Mouse (Mus musculus): ENCODE results near the gene Mrpl42. TPM values are rescaled to one million over a fixed set of nuclear protein-coding genes. Genes with fewer than 3 reads are reported as not detected.
"Not testable (repeated sequence)": the region's sequence is repeated elsewhere in the genome, so short reads cannot be mapped to it uniquely, and the experiment has no call there.

Gene Mrpl42
- total RNA-seq (2021), result 100 to 1,000 TPM; 298 to 322 TPM
- long read RNA-seq, experiment 1, transcript Mrpl42-203 (6 exons, 661 nt), result major isoform, 705 of 792 reads
- long read RNA-seq, experiment 1, partial matches to known transcripts, result 43 of 792 reads
- long read RNA-seq, experiment 1, other reads (novel, unspliced or antisense), result 40 of 792 reads
- long read RNA-seq, experiment 2, transcript Mrpl42-203 (6 exons, 661 nt), result major isoform, 730 of 837 reads
- long read RNA-seq, experiment 2, transcript Mrpl42-202 (5 exons, 455 nt), result minor isoform, 7 of 837 reads
- long read RNA-seq, experiment 2, partial matches to known transcripts, result 44 of 837 reads
- long read RNA-seq, experiment 2, other reads (novel, unspliced or antisense), result 56 of 837 reads

DNA sequence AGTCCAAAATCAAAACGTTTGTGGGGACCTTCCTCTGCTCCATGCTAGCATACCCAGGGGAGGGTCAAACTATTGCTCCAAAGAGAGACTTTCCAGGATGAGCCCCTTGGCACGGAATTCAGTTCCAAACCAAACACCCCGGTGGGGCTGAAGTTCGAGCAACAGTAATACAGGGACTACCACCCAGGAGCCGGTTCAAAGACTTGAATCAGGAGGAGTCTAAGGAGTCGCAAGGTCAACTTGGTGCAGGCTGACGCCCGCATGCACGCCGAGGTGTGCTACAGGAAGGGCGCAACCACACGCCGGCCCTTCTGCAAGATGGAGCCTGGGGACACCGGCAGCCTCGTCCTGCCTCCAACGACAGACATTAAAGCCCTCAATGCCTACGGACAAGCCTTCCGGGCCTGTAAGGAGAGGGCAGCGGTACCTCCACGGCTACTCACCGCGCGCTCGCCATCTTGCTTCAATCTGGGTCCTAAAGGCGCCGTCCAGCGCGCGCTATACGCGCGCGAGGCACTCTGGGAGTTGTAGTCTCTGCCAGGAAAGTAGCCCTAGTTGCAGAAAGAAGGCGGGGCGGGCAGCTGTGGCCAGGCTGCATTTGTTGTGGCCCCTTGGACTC lies at the start of gene Mrpl42:
Gene Mrpl42 (minus strand): TSS at position 478 of the 619 bp plus-strand sequence.
- DNase-seq, result peak; percentile 71 to 77
- intact Hi-C loops (cut with DNase I), result no loop called here

DNA sequence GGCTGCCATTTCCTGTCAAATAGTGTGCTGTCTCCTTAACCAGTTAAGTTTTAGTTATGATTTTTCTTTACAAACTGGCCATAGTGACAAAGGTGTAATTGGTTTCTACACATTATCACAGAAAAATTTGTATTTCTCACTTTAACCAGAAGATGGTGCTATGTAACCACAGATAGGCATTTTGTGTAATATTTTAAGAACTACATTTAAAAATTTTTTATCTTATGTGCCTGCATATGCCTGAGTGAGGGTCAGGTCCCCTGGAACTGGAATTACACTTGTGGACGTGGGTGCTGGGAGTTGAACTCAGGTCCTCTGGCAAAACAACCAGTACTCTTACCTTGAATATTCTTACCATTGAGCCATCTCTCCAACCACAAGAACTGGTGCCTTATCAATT lies 48.8 kb upstream of the Mrpl42 start:
- no peak for DNase-seq
- intact Hi-C loops (cut with DNase I), result loop anchor here (2.0 to 10.0 kb wide), 2 partner anchors 224 to 340 kb away; no protein-coding TSS in a partner anchor

DNA sequence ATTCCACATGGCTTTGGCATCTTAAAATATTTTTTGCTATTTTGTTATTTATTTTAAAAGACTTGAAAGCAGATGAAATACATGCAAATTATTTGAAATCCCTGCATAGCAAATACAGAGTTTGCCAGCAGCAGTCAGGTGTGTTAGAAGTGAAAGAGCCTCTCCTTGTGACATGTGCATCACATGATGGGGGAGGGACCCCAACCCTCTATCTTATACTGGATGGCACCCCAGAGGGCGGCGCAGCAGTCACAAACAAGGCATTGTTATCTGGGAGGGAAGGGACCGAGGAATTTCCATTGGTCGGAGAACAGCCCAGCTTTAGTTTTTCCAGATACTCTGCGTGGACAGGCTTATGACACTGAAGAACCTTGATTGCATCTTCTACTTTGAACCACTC lies 47.3 kb upstream of the Mrpl42 start:
- DNase-seq; intact Hi-C loops (cut with DNase I): not testable (repeated sequence)

DNA sequence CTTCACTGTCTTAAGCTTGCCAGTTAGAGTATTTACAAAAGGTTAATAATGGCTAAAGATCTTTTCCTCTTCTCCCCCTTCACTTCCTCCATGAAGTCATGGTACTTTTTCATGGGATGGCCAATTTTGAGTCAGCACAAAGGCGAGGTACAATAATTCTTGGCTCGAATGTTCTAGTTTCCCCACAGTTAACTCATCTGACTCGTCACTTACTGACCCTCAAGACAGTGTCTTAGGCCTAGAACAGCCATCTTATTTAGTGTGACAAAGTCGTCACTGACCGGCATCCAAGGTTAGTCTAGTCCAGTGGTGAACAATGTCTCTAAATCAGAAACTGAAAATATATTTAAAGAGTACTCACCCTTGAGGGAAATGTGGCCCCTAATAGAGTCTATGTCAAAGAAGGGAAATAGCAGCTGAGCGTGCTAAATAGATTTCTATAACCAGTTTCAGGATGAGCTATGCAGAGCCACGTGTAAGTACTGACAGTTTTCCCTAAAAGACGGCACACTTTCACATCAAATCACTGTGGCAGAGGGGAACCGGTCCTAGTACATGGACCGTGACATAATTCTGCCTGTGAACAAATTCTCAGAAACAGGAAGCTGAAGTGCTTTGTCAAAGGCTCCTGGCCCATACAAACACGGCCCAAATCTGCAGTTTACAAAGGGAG lies 46.5 kb upstream of the Mrpl42 start:
- no peak for DNase-seq
- intact Hi-C loops (cut with DNase I), result no loop called here

DNA sequence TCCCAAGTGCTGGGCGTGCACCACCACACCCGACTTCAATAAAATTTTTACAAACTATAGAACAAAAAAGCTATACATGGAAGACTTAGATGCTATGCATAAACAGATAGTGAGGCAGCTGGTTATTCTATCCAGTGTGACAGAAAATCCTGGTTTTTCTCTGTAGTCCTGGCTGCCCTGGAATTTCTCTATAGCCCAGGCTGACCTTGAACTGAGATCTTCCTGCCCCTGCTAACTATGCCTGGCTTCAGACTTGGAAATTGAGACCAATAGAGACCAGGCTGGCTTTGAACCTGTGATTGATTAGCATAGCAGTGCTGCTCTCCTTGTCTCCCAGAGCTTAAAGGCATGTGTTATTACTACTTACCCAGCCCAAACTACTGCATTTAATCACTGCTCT lies 44.4 kb upstream of the Mrpl42 start:
- intact Hi-C loops (cut with DNase I), result no loop called here
- DNase-seq, result no peak

DNA sequence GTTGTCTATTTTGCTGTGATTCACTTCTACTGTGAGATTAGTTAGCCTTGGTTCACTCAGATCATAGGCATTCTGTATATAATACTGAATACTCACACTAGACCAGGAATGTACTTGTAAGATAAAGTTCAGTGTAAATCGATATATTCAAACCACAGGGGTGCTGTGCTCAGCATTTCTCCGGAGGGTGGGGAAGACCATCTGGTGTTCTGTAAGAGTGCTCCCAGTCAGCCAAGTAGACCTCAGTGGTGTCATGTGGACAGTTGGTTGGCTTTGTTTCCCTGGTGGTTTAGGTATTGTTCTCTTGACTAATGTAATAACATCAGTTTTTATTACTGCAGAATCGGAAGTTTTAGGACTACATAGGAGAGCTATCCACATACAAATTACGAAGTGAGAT lies 43.3 kb upstream of the Mrpl42 start:
- DNase-seq, result no peak
- intact Hi-C loops (cut with DNase I), result no loop called here

DNA sequence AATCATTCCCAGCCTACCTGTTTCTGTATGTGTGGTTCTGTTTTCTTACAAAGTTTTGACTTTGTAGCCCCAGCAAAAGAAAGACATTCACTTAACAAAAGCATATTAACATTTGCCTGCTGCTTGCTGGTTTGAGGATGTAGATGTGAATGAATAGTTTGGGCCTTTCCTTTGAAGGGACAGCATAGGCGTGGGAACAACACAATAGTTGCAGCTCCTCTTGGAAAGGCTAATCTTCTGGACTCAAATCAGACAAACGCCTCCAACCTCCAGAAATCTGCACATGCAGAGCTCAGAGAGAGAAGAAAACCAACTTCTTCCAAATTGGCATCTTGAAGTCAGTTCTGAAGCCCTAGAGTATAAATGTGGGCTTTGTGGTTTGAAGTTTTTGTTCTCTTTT lies 42.9 kb upstream of the Mrpl42 start:
- DNase-seq, result no peak

DNA sequence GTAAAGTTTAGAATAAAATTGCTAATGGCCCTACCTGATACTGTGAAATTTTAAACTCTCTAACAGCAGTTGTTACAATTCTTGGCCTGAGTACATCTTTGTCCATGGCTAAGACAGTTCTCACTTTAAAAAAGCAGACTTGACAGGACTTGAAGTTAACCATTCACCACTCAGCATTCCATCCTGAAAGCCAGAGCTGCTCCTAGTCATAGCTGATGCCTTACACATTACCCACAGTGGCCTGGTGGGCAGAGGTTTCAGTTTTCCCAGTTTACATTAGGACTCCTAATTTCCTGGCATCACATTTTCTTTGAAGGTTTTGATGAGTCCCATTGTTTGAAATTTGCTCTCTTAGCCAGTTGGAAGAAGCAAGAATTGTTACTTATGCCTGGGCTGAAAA lies 42.3 kb upstream of the Mrpl42 start:
- intact Hi-C loops (cut with DNase I), result no loop called here
- no peak for DNase-seq

More for the DNA sequence above, 42.9 kb upstream of the Mrpl42 start:
- intact Hi-C loops (cut with DNase I), result no loop called here

DNA sequence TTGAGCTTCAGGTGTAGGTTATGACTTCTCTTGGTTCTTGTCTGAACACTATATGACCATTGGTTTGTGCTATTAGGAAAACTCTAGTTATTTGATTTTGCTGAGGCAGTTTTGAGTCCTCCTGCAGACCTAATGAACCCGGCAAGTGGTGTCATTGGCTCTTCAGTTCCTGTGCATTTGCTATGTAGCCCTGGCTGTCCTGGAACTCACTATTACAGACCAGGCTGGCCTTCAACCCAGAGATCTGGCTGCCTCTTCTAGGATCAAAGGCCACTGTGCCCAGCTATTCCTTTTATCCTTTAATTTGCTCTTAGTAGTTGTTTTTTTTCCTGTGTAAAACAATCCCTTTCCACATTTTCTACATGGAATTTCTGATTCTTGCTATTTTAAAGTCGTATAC lies 41.6 kb upstream of the Mrpl42 start:
- intact Hi-C loops (cut with DNase I), result no loop called here
- DNase-seq, result no peak

DNA sequence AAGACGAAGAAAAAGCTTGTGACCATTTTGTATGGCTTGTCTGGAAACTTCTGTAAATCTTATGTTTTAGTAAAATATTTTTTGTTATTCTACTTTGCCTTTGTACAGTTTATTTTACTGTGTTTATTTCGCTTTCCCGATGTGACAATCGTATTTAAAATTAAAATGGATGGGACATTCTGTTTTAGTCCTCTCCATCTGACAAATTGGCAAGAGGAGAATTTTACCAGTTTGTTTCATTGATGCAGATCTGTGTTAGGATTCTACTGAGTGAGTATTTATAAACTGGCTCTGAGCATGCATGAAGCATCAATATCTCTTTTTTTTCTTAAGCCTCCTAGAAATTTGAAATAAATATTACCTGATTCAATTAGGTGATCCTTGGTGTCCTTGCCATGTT lies 41.2 kb upstream of the Mrpl42 start:
- intact Hi-C loops (cut with DNase I), result no loop called here
- no peak for DNase-seq

DNA sequence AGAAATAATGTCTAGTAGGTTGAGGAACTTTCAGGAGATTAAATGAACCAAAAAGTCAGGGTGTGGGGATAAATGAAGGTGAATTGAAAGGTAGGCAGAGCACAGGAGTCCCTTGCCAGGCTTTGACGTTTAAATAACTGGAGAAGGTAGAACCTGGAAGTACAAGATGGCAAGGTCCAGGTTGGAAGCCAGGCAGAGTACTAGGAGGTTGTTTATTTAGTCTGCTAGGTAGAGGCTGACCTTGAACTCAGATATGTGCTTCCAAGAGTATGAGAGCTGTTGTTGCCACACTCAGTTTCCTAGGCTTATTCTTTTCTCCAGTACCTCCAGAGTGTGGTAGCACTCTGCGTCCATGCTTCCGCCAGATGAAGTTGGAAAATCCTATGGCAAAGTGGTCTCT lies 38.1 kb upstream of the Mrpl42 start:
- no peak for DNase-seq
- intact Hi-C loops (cut with DNase I), result no loop called here

DNA sequence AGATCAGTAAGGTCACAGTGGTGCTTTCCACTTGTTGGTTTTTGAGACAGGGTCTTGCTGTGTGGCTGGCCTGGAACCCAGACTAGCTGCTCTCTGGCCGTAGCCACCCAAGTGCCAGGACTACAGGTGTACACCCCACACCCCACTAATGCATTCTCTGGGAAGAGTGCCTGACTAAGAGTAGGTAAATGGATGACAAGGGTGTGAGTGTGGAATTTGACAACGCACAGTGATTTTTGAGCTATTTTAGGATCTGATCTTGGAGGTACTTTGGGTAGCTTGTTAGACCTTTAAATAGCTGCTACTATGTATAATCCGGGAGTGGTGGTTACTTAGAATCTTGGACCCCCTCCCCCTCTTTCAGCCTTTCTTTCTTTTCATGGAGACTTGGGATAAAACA lies 37.5 kb upstream of the Mrpl42 start:
- no peak for DNase-seq
- intact Hi-C loops (cut with DNase I), result no loop called here

DNA sequence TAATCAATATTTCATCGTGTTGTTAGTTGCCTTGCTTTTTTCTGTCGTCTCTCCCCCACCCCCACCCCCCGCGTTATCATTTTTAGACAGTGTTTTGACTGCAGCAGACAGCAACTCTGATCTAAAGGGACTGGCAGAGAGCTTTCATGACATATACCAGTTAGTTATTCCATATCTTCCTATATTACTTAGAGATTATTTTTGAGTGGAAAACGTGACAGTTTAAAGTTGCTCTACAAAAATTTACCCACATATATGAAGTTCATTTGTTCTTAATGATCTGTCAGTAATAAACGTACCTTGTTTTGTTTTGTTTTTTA lies 34.4 kb upstream of the Mrpl42 start:
- DNase-seq, result no peak
- intact Hi-C loops (cut with DNase I), result no loop called here

DNA sequence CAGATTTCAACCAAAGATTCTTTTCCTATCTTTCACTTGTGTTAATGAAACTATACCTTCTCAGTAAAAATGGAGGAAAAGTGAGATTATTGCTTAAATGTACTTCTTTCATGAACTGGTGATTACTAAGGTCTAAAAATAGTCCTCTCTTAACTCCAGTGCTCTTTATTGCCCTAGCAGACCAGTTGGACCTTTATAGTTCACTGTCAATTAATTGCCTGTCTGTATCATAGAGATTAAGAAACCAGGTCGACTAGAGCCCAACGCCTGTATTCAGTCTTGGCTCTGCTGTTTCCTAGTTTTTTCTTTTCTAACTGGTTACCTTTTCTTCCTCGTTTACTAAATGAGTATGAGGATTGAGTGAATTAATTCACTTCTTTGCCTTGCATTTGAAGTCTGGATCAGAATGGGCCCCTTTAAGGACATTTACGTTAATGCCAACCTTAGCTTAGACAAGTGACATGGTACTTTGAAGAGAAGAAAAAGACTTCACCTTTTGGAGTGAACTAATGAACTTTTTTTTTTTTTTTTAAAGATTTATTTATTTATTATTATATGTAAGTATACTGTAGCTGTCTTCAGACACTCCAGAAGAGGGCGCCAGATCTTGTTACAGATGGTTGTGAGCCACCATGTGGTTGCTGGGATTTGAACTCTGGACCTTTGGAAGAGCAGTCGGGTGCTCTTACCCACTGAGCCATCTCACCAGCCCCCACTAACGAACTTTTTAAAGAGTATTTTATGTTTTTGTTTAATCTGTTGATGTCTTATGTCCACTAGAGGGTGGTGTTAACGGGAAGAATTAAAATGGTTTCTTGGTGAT lies 33.9 kb upstream of the Mrpl42 start:
- DNase-seq, result no peak
- intact Hi-C loops (cut with DNase I), result no loop called here

DNA sequence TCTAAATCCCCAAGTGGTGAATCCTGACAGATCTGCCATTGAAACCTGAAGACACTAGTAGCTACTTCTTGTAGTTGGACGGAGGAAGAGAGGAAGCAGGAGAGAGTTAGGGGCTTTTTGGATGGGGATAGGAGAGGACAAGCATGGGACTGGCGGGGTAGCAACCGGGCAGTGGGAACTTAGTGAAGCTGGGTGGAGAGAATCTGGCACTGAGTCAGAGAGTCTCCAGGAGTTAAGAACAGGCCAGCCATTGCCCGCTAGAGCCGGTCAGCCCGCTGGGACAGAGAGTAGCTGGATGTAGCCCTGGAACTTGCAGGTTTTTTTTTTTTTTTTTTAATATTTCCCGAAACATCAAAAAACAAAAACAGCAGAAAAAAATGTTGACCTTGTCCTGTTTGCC lies 31.6 kb upstream of the Mrpl42 start:
- DNase-seq, result no peak
- intact Hi-C loops (cut with DNase I), result no loop called here

DNA sequence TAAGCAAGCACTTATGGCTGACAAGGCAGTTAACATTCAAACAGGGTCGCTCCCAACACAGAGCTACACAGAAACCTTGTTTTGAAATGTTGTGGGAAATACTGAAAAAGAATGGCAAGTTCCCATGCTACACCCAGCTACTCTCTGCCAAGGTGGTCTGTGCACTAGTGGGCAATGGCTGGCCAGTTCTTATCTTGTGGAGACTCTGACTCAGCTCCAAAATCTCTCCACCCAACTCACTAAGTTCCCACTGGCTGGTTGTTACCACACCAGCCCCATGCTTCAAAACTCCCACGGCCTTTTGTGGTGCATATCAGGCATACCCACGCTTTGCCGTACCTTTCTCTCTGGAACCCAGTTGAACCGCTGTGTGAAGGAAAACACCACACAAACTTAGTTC lies 31.2 kb upstream of the Mrpl42 start:
- DNase-seq, result no peak
- intact Hi-C loops (cut with DNase I), result no loop called here

DNA sequence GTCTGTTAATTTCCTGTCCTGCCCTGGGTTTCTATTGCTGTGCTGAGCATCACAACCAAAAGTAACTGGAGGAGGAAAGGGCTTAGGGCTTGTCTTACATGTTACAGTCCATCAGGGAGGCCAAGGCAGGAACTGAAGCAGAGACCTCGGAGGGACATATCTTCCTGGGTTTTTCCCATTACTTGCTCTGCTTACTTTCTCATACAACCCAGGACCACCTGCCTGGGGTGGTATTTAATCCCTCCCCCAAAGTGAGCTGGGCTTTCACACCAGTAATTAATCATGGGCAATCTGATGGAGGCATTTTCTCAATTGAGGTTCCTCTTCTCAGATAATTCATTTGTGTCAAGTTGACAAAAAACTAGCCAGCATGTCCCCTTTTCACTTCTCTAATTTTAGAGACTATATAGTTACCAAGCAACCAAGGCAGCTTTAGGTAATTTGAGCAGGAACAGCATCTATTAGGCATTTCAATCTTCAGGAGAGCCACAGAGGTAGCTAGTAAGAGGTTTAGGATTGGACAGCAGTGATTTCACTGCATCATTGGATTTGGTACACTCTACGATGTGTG lies 28.9 kb upstream of the Mrpl42 start:
- intact Hi-C loops (cut with DNase I), result no loop called here
- no peak for DNase-seq

DNA sequence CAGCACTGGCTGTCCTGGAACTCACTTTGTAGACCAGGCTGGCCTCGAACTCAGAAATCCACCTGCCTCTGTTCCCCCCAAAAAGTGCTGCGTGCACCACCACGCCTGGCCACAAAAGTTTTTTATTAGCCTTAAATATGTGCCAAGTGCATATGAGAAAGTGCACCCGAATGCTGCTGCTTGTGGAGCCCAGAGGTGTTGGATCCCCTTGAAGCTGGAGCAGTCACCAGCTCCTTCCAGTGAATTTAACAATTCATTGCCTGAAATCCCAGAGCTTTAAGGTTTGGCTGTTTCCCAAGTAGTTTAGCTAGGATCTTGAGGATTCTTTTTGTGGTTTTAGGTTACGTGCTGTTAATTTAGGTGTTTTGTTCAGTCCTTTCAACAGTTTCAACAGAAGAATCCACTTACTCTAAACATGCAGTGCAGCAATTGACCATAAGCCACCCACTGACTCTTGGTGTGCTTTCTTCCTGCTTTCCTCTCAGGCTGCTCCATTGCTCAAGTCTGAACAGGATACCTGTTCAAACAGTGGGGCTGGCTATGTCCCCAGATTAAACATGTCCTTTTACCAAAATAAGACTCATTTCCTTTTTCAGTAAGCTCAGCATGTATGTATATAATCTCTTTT lies 24.9 kb upstream of the Mrpl42 start:
- DNase-seq, result no peak
- intact Hi-C loops (cut with DNase I), result no loop called here

DNA sequence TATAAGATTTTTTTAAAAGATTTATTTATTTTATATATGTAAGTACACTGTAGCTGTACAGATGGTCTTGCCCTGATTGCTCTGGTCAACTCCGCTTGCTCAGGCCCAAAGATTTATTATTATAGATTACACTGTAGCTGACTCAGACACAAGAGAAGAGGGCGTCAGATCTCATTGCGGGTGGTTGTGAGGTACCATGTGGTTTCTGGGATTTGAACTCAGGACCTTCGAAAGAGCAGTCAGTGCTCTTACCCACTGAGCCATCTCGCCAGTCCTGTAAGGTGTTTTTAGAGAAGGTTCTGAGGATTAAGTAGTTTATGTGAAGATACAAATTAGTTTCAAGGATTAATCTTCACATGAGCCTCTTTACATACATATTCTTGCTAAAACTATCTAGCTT lies 24.1 kb upstream of the Mrpl42 start:
- no peak for DNase-seq
- intact Hi-C loops (cut with DNase I), result no loop called here

DNA sequence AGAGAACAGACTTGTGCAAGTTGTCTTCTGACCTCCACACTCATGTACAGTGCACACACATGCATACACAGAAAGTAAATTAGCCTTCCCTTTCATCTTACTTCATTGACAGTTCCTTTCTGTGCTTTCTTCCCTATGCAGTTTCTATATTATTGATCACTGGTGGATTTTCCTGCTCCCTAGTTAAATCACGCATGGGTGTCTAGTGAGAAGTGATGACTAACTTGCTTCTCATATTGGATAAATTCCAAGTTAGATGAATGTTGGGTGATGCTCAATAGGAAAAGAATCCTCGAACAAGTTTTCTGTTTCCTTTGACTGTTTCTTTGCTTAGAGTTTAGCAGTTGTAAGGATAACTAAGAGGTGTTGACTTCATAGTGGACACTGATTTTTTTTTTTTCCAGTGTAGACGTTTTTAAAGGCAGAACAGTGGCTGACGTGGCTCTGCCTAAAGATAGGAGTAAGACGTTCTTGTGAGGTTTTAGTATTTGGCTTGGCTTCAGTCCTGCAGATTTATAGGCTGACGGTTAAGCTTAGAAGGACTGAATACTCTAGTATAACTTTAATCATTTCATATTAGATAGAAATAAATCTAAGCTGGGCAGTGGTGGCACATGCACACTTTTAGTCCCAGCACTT lies 23.4 kb upstream of the Mrpl42 start:
- intact Hi-C loops (cut with DNase I), result no loop called here

More for the DNA sequence above, 23.4 kb upstream of the Mrpl42 start:
- no peak for DNase-seq

Measured in gastrocnemius, postnatal 36 days (tissue).